Mouse (Mus musculus) CH12.LX (cell line): ENCODE results near the gene Dazap1. TPM values are rescaled to one million over a fixed set of nuclear protein-coding genes. Genes with fewer than 3 reads are reported as not detected.

Experiments
- DNase-seq: peaks from one replicate; pipeline ENCODE4 v3.0.0-alpha.2; 2013; ENCODE audit errors: extremely low read depth
- H3K27ac ChIP-seq: 2 replicates; pipeline ENCODE4 v1.5.1; 2012; ENCODE audit warnings: low read depth, mild to moderate bottlenecking, control low read depth, moderate library complexity; ENCODE audit not compliant: insufficient read depth
- H3K27me3 ChIP-seq: replicated peaks from 2 replicates; pipeline ENCODE3; 2012; ENCODE audit warnings: inconsistent platforms
- H3K36me3 ChIP-seq, 2 experiments: replicated peaks in 1 of 2; 2 replicates each; pipeline versions ENCODE3 to v1.6.1; 2012; ENCODE audit warnings: inconsistent platforms in 1 of 2, low read length in 1 of 2, mild to moderate bottlenecking in 1 of 2, mixed read lengths in 1 of 2, moderate library complexity in 1 of 2; ENCODE audit not compliant: control insufficient read depth in 1 of 2, insufficient read depth in 1 of 2
- H3K4me1 ChIP-seq, 2 experiments: 2 replicates each; pipeline ENCODE4 v1.6.1; 2012; ENCODE audit warnings: inconsistent platforms in 1 of 2, moderate library complexity in 1 of 2; ENCODE audit not compliant: insufficient read depth in 2 of 2, control insufficient read depth in 1 of 2
- H3K4me2 ChIP-seq: 2 replicates; pipeline ENCODE4 v1.6.1; 2012; ENCODE audit warnings: low read depth, mild to moderate bottlenecking, control low read depth; ENCODE audit not compliant: poor library complexity, insufficient read depth, severe bottlenecking
- H3K4me3 ChIP-seq, 3 experiments: fragments of 150-350 bp in 1 of 3; sonication (generic) in 1 of 3; replicated peaks in 1 of 3; 2 replicates each; pipeline versions ENCODE3 to v1.5.1; 2011 to 2012; ENCODE audit warnings: low read depth in 2 of 3, low read length in 2 of 3, mild to moderate bottlenecking in 2 of 3, moderate library complexity in 2 of 3, control low read depth in 1 of 3, improper control_type of control experiment in 1 of 3, inconsistent platforms in 1 of 3, mixed read lengths in 1 of 3; ENCODE audit not compliant: poor library complexity in 1 of 3
- H3K79me2 ChIP-seq: replicated peaks from 2 replicates; pipeline ENCODE4 v1.6.1; 2012; ENCODE audit warnings: mild to moderate bottlenecking, moderate library complexity; ENCODE audit not compliant: control insufficient read depth, poor library complexity, insufficient read depth, severe bottlenecking; ENCODE audit errors: extremely low read depth
- H3K9ac ChIP-seq: 2 replicates; pipeline ENCODE4 v1.6.1; 2012; ENCODE audit warnings: low read depth, mild to moderate bottlenecking, control low read depth, moderate library complexity; ENCODE audit not compliant: insufficient read depth
- H3K9me3 ChIP-seq: replicated peaks from 2 replicates; pipeline ENCODE3; 2012; ENCODE audit warnings: low read length, inconsistent platforms, mixed read lengths
- BHLHE40 ChIP-seq: IDR thresholded peaks from 2 replicates; pipeline ENCODE4 v1.6.1; 2011; ENCODE audit warnings: mild to moderate bottlenecking, low read depth, low read length, improper control_type of control experiment
- CHD1 ChIP-seq: IDR thresholded peaks from 2 replicates; pipeline ENCODE4 v1.6.1; 2012; ENCODE audit warnings: low read depth, low read length, improper control_type of control experiment, inconsistent platforms
- CHD2 ChIP-seq: IDR thresholded peaks from 2 replicates; pipeline ENCODE4 v1.6.1; 2011; ENCODE audit warnings: low read length, improper control_type of control experiment
- CTCF ChIP-seq, 2 experiments: IDR thresholded peaks in 1 of 2; conservative IDR thresholded peaks in 1 of 2; 2 replicates each; pipeline ENCODE4 v1.5.1; 2011 to 2012; ENCODE audit warnings: low read depth in 2 of 2, low read length in 2 of 2, improper control_type of control experiment in 1 of 2, inconsistent platforms in 1 of 2, mild to moderate bottlenecking in 1 of 2, moderate library complexity in 1 of 2
- E2F4 ChIP-seq: IDR thresholded peaks from 2 replicates; pipeline ENCODE4 v1.6.1; 2011; ENCODE audit warnings: low read depth, low read length, improper control_type of control experiment; ENCODE audit not compliant: insufficient replicate concordance
- EP300 ChIP-seq: IDR thresholded peaks from 2 replicates; pipeline ENCODE4 v1.6.1; 2011; ENCODE audit warnings: low read length, improper control_type of control experiment
- ETS1 ChIP-seq: conservative IDR thresholded peaks from 2 replicates; pipeline ENCODE4 v1.6.1; 2012; ENCODE audit warnings: low read depth, mild to moderate bottlenecking, inconsistent platforms, low read length, improper control_type of control experiment, moderate library complexity
- HCFC1 ChIP-seq: IDR thresholded peaks from 2 replicates; pipeline ENCODE4 v1.6.1; 2012; ENCODE audit warnings: low read depth, mild to moderate bottlenecking, inconsistent platforms, low read length, improper control_type of control experiment
- IRF4 ChIP-seq: IDR thresholded peaks from 2 replicates; pipeline ENCODE4 v1.6.1; 2014; ENCODE audit warnings: low read depth, mild to moderate bottlenecking, inconsistent platforms, low read length, improper control_type of control experiment
- JUN ChIP-seq: IDR thresholded peaks from 2 replicates; pipeline ENCODE4 v1.6.1; 2011; ENCODE audit warnings: low read depth, mild to moderate bottlenecking, low read length, improper control_type of control experiment, moderate library complexity; ENCODE audit not compliant: insufficient read depth
- JUND ChIP-seq: conservative IDR thresholded peaks from 2 replicates; pipeline ENCODE4 v1.6.1; 2011; ENCODE audit warnings: low read depth, low read length, improper control_type of control experiment
- KAT2A ChIP-seq: IDR thresholded peaks from 2 replicates; pipeline ENCODE4 v1.6.1; 2012; ENCODE audit warnings: low read length, improper control_type of control experiment, inconsistent platforms; ENCODE audit not compliant: insufficient replicate concordance
- MAX ChIP-seq: IDR thresholded peaks from 2 replicates; pipeline ENCODE4 v1.6.1; 2011; ENCODE audit warnings: low read length, improper control_type of control experiment
- MAZ ChIP-seq: IDR thresholded peaks from 2 replicates; pipeline ENCODE4 v1.6.1; 2012; ENCODE audit warnings: low read depth, mild to moderate bottlenecking, inconsistent platforms, low read length, improper control_type of control experiment, moderate library complexity
- MEF2A ChIP-seq: IDR thresholded peaks from 2 replicates; pipeline ENCODE4 v1.6.1; 2014; ENCODE audit warnings: low read depth, mild to moderate bottlenecking, inconsistent platforms, low read length, improper control_type of control experiment, borderline replicate concordance
- MXI1 ChIP-seq: IDR thresholded peaks from 2 replicates; pipeline ENCODE4 v1.6.1; 2011; ENCODE audit warnings: mild to moderate bottlenecking, low read depth, low read length, improper control_type of control experiment
- NELFE ChIP-seq: IDR thresholded peaks from 2 replicates; pipeline ENCODE4 v1.6.1; 2011; ENCODE audit warnings: low read depth, low read length, improper control_type of control experiment
- NRF1 ChIP-seq: IDR thresholded peaks from 2 replicates; pipeline ENCODE4 v1.6.1; 2014; ENCODE audit warnings: low read depth, mild to moderate bottlenecking, inconsistent platforms, low read length, improper control_type of control experiment, moderate library complexity
- PAX5 ChIP-seq: IDR thresholded peaks from 2 replicates; pipeline ENCODE4 v1.6.1; 2012; ENCODE audit warnings: low read length, inconsistent platforms, mixed read lengths
- POLR2A ChIP-seq: IDR thresholded peaks from 2 replicates; pipeline ENCODE4 v1.6.1; 2011; ENCODE audit warnings: low read depth, mild to moderate bottlenecking, improper control_type of control experiment, low read length
- POLR2AphosphoS2 ChIP-seq: IDR thresholded peaks from 2 replicates; pipeline ENCODE4 v1.6.1; 2011; ENCODE audit warnings: low read depth, low read length, improper control_type of control experiment
- RAD21 ChIP-seq: IDR thresholded peaks from 2 replicates; pipeline ENCODE4 v1.6.1; 2011; ENCODE audit warnings: low read depth, mild to moderate bottlenecking, low read length, improper control_type of control experiment, moderate library complexity
- RCOR1 ChIP-seq: conservative IDR thresholded peaks from 2 replicates; pipeline ENCODE4 v1.6.1; 2012; ENCODE audit warnings: low read depth, mild to moderate bottlenecking, inconsistent platforms, low read length, improper control_type of control experiment
- SIN3A ChIP-seq: IDR thresholded peaks from 2 replicates; pipeline ENCODE4 v1.6.1; 2012; ENCODE audit warnings: low read length, improper control_type of control experiment, inconsistent platforms
- SMC3 ChIP-seq: IDR thresholded peaks from 2 replicates; pipeline ENCODE4 v1.6.1; 2011; ENCODE audit warnings: low read depth, low read length, improper control_type of control experiment
- TBP ChIP-seq: conservative IDR thresholded peaks from 2 replicates; pipeline ENCODE4 v1.6.1; 2011; ENCODE audit warnings: low read depth, low read length, improper control_type of control experiment
- TCF12 ChIP-seq: IDR thresholded peaks from 2 replicates; pipeline ENCODE4 v1.6.1; 2014; ENCODE audit warnings: low read depth, mild to moderate bottlenecking, inconsistent platforms, low read length, improper control_type of control experiment
- USF1 ChIP-seq: IDR thresholded peaks from 2 replicates; pipeline ENCODE4 v1.6.1; 2014; ENCODE audit warnings: low read depth, mild to moderate bottlenecking, inconsistent platforms, low read length, improper control_type of control experiment
- USF2 ChIP-seq: conservative IDR thresholded peaks from 2 replicates; pipeline ENCODE4 v1.6.1; 2011; ENCODE audit warnings: low read depth, low read length, improper control_type of control experiment
- ZC3H11A ChIP-seq: IDR thresholded peaks from 2 replicates; pipeline ENCODE4 v1.6.1; 2012; ENCODE audit warnings: low read depth, mild to moderate bottlenecking, inconsistent platforms, low read length, improper control_type of control experiment
- ZMIZ1 ChIP-seq: IDR thresholded peaks from 2 replicates; pipeline ENCODE4 v1.6.1; 2012; ENCODE audit warnings: low read depth, mild to moderate bottlenecking, inconsistent platforms, low read length, improper control_type of control experiment
- ZNF384 ChIP-seq: IDR thresholded peaks from 2 replicates; pipeline ENCODE4 v1.6.1; 2012; ENCODE audit warnings: low read depth, low read length, improper control_type of control experiment, inconsistent platforms
- dilution Hi-C: fragments of 300-500 bp; cut with MboI; formaldehyde crosslinking; loops from 2 replicates; pipeline ENCODE4 v1.14.3; 2020; ENCODE audit warnings: low sequenced_read_pairs; ENCODE audit not compliant: extremely low pct_unique_long_range_greater_than_20kb, extremely low pct_ligation_motif_present
- in situ Hi-C: fragments of 300-500 bp; cut with MboI; formaldehyde crosslinking; loops from 3 replicates; pipeline ENCODE4 v1.14.3; 2019; ENCODE audit warnings: low sequenced_read_pairs, low pct_ligation_motif_present, low pct_unique_long_range_greater_than_20kb, mixed read lengths
- polyA plus RNA-seq: library from polyadenylated mRNA; unstranded; fragments of >175 nt; gene quantifications from 2 replicates; pipeline ENCODE4 v1.2.1, GENCODE M21; 2012; ENCODE audit warnings: low read depth; ENCODE audit not compliant: insufficient read length
- total RNA-seq, 2 experiments: library from RNA; depleted of rRNA; stranded (reverse); fragments of 300-350 nt in 1 of 2; fragments of >200 nt in 1 of 2; gene quantifications; 2 replicates each; pipeline ENCODE4 v1.2.3; 2012 to 2014

The Dazap1 gene
- total and polyA plus RNA-seq, 3 experiments: 162 to 236 (median 187) TPM

GRCm38 (mm10) chr10:80325045-80325444 is 63.8 kb downstream of the Dazap1 start:
- H3K4me3 ChIP-seq: no peak overlapping the region
- dilution Hi-C loops: no loop called here
- H3K4me1 ChIP-seq: peaks cover 24 to 28% of the 10 kb centered on the region in 2 experiments
- H3K27ac ChIP-seq: no peak overlapping the region
- H3K79me2 ChIP-seq: peaks cover 2% of the 10 kb centered on the region; the same call in 1 of the 2 replicates
- H3K4me2 ChIP-seq: no peak overlapping the region
- TF ChIP-seq SIN3A (no peak), EP300 (no peak)
- TF ChIP-seq, all 38 proteins: peak for 0
- Histone ChIP-seq H3K36me3 (no peaks in the 10 kb centered on the region), H3K9ac (no peak overlapping the region), H3K9me3 (no peaks in the 10 kb centered on the region), H3K27me3 (peaks cover 38% of the 10 kb centered on the region)
- in situ Hi-C loops: no loop called here
- DNase-seq: no peak

- DNase-seq: peak; percentile 98
- dilution Hi-C loops: no loop called here
- no peak within 1 kb of the TSS for H3K27ac ChIP-seq
- peak within 1 kb of the TSS; percentile 63 for H3K4me2 ChIP-seq
- no peaks in the 10 kb centered on the region for H3K79me2 ChIP-seq
- H3K9me3 ChIP-seq: peaks cover 5% of the 10 kb centered on the region
- peak within 1 kb of the TSS; percentile 55 to 71 (median 55) for H3K4me3 ChIP-seq
- H3K9ac ChIP-seq: peak within 1 kb of the TSS; percentile 41
- in situ Hi-C loops: no loop called here
- H3K27me3 ChIP-seq: peaks cover 70% of the 10 kb centered on the region
- H3K4me1 ChIP-seq: peaks cover 28 to 40% of the 10 kb centered on the region in 2 experiments
- peaks cover 3 to 8% of the 10 kb centered on the region in 2 experiments for H3K36me3 ChIP-seq
- no peak for TF ChIP-seq CTCF (conservative IDR thresholded peaks at IDR 0.05 in 1 of 2, IDR thresholded peaks at IDR 0.05 in 1 of 2; ENCODE audit: low read depth in 2 of 2, low read length in 2 of 2)
- TF ChIP-seq HCFC1: 0 out of 2 replicates have a peak, but pooled peaks have one; percentile 21
- TF ChIP-seq CHD2: peak; percentile 61
- no peak for TF ChIP-seq ETS1
- no peak for TF ChIP-seq BHLHE40
- no peak for TF ChIP-seq USF1
- TF ChIP-seq ZNF384: no peak
- 0 out of 2 replicates have a peak, but pooled peaks have one; percentile 22 for TF ChIP-seq MEF2A
- no peak for TF ChIP-seq MXI1
- TF ChIP-seq MAZ: no peak; the same call in 1 of the 2 replicates
- no peak; the same call in 1 of the 2 replicates for TF ChIP-seq EP300
- no peak for TF ChIP-seq RAD21
- no peak for TF ChIP-seq IRF4
- no peak for TF ChIP-seq CHD1
- no peak for TF ChIP-seq NRF1
- TF ChIP-seq POLR2AphosphoS2: no peak
- TF ChIP-seq KAT2A: 0 out of 2 replicates have a peak, but pooled peaks have one; percentile 55
- TF ChIP-seq RCOR1: no peak
- TF ChIP-seq JUND: no peak
- TF ChIP-seq MAX: no peak
- TF ChIP-seq ZMIZ1: no peak
- no peak for TF ChIP-seq JUN
- TF ChIP-seq PAX5: no peak
- no peak for TF ChIP-seq POLR2A
- TF ChIP-seq NELFE: no peak
- no peak for TF ChIP-seq USF2
- TF ChIP-seq TBP: 0 out of 2 replicates have a peak, but pooled peaks have one; percentile 33
- no peak for TF ChIP-seq SMC3
- TF ChIP-seq TCF12: 0 out of 2 replicates have a peak, but pooled peaks have one; percentile 26
- no peak for TF ChIP-seq ZC3H11A
- TF ChIP-seq E2F4: no peak
Observed at GRCm38 (mm10) chr10:80329273-80330081, 68.2 kb downstream of the Dazap1 start, which contains the start of the genes Pcsk4 and Reep6. Gene Pcsk4 (minus strand): TSS chr10:80329498. Gene Reep6 (plus strand): TSS chr10:80329953.
